Mouse (Mus musculus): Measurements from ENCODE around the gene Pou2f2. TPM values are rescaled to one million over a fixed set of nuclear protein-coding genes. Genes with fewer than 3 reads are reported as not detected.

Pou2f2 gene
- polyA plus RNA-seq, 1 experiment from 2014 or later: 0.52 TPM

GRCm38 (mm10) chr7:25121240-25121786 lies 58.2 kb downstream of the Pou2f2 start:
- 59% methylated on average over 13 of the region's 13 CpGs for WGBS
- ATAC-seq (ENCODE audit: low FRiP score, low TSS enrichment) (no peak), DNase-seq (ENCODE audit: low spot score) (no peak)
- no peaks in the 10 kb centered on the region for H3K27me3 ChIP-seq (ENCODE audit: control insufficient read depth, insufficient read depth, low read length)
- no peak overlapping the region for H3K9ac ChIP-seq (ENCODE audit: low read length)
- no peak overlapping the region for H3K27ac ChIP-seq (replicated peaks)
- no peaks in the 10 kb centered on the region for H3K9me3 ChIP-seq (ENCODE audit: control insufficient read depth, low read length)
- TF ChIP-seq CTCF (IDR thresholded peaks at IDR 0.05; ENCODE audit: low read depth): no peak
- no peak for TF ChIP-seq EP300 (optimal IDR thresholded peaks at IDR 0.05)
- no peaks in the 10 kb centered on the region for H3K36me3 ChIP-seq (ENCODE audit: control insufficient read depth, insufficient read depth, low read length)
- no peak overlapping the region for H3K4me3 ChIP-seq (ENCODE audit: low read depth, low read length)
- H3K4me2 ChIP-seq (replicated peaks; ENCODE audit: low read depth): no peak overlapping the region
- no peaks in the 10 kb centered on the region for H3K4me1 ChIP-seq (replicated peaks; ENCODE audit: control insufficient read depth, insufficient read depth)

- TF ChIP-seq CTCF (IDR thresholded peaks at IDR 0.05; ENCODE audit: low read depth) (no peak), EP300 (optimal IDR thresholded peaks at IDR 0.05) (no peak)
- H3K27me3 ChIP-seq (ENCODE audit: control insufficient read depth, insufficient read depth, low read length): no peaks in the 10 kb centered on the region
- DNase-seq (ENCODE audit: low spot score) (no peak), ATAC-seq (ENCODE audit: low FRiP score, low TSS enrichment) (peak; percentile 52)
- H3K4me1 ChIP-seq (replicated peaks; ENCODE audit: control insufficient read depth, insufficient read depth): no peaks in the 10 kb centered on the region
- H3K9ac ChIP-seq (ENCODE audit: low read length): no peak overlapping the region
- WGBS: 51% methylated on average over 15 of the region's 25 CpGs
- no peak overlapping the region for H3K4me3 ChIP-seq (ENCODE audit: low read depth, low read length)
- no peak overlapping the region for H3K27ac ChIP-seq (replicated peaks)
- no peaks in the 10 kb centered on the region for H3K36me3 ChIP-seq (ENCODE audit: control insufficient read depth, insufficient read depth, low read length)
- H3K9me3 ChIP-seq (ENCODE audit: control insufficient read depth, low read length): no peaks in the 10 kb centered on the region
- no peak overlapping the region for H3K4me2 ChIP-seq (replicated peaks; ENCODE audit: low read depth)
These were observed 59.3 kb downstream of the Pou2f2 start for GRCm38 (mm10) chr7:25120061-25120834.

GRCm38 (mm10) chr7:25112956-25113603 lies 66.4 kb downstream of the Pou2f2 start:
- H3K4me1 ChIP-seq (replicated peaks; ENCODE audit: control insufficient read depth, insufficient read depth): no peaks in the 10 kb centered on the region
- no peaks in the 10 kb centered on the region for H3K9me3 ChIP-seq (ENCODE audit: control insufficient read depth, low read length)
- no peaks in the 10 kb centered on the region for H3K36me3 ChIP-seq (ENCODE audit: control insufficient read depth, insufficient read depth, low read length)
- ATAC-seq (ENCODE audit: low FRiP score, low TSS enrichment): no peak
- no peak overlapping the region for H3K27ac ChIP-seq (replicated peaks)
- H3K4me3 ChIP-seq (ENCODE audit: low read depth, low read length): no peak overlapping the region
- no peak overlapping the region for H3K4me2 ChIP-seq (replicated peaks; ENCODE audit: low read depth)
- no peak for DNase-seq (ENCODE audit: low spot score)
- TF ChIP-seq CTCF (IDR thresholded peaks at IDR 0.05; ENCODE audit: low read depth) (no peak), EP300 (optimal IDR thresholded peaks at IDR 0.05) (no peak)
- WGBS: 78% methylated on average over 16 of the region's 16 CpGs
- H3K27me3 ChIP-seq (ENCODE audit: control insufficient read depth, insufficient read depth, low read length): no peaks in the 10 kb centered on the region
- no peak overlapping the region for H3K9ac ChIP-seq (ENCODE audit: low read length)

GRCm38 (mm10) chr7:25112178-25112955 lies 67.2 kb downstream of the Pou2f2 start:
- 78% methylated on average over 17 of the region's 17 CpGs for WGBS

DNA sequence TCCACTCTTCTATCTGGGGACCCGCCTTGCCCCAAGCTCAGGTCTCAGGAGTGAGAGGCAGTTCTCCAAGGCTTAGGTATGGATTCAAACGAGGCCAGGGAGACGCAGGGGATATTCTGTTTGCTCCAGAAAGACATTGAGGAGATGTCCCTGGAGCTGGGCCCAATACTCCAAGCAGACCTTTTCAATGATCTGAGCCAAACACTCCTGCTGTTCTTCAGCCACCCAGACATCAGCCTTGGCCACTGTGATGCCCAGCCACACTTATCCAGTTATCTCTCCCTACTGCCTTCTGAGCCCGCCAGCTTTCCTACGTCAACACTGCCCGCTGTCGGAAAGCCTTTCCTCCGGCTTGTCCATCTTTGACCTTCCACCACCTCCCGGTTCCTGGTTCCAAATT lies 69.2 kb downstream of the Pou2f2 start:
- Histone ChIP-seq H3K4me3 (ENCODE audit: low read depth, low read length) (no peak overlapping the region), H3K4me2 (replicated peaks; ENCODE audit: low read depth) (no peak overlapping the region), H3K27ac (replicated peaks) (no peak overlapping the region), H3K27me3 (ENCODE audit: control insufficient read depth, insufficient read depth, low read length) (no peaks in the 10 kb centered on the region), H3K4me1 (replicated peaks; ENCODE audit: control insufficient read depth, insufficient read depth) (no peaks in the 10 kb centered on the region), H3K9ac (ENCODE audit: low read length) (no peak overlapping the region), H3K36me3 (ENCODE audit: control insufficient read depth, insufficient read depth, low read length) (no peaks in the 10 kb centered on the region), H3K9me3 (ENCODE audit: control insufficient read depth, low read length) (no peaks in the 10 kb centered on the region)
- TF ChIP-seq EP300 (optimal IDR thresholded peaks at IDR 0.05) (no peak), CTCF (IDR thresholded peaks at IDR 0.05; ENCODE audit: low read depth) (no peak)
- no peak for DNase-seq (ENCODE audit: low spot score)
- 79% methylated on average over 9 of the region's 9 CpGs for WGBS
- ATAC-seq (ENCODE audit: low FRiP score, low TSS enrichment): no peak

More at GRCm38 (mm10) chr7:25112178-25112955, 67.2 kb downstream of the Pou2f2 start:
- ATAC-seq (ENCODE audit: low FRiP score, low TSS enrichment) (no peak), DNase-seq (ENCODE audit: low spot score) (no peak)
- TF ChIP-seq EP300 (optimal IDR thresholded peaks at IDR 0.05) (no peak), CTCF (IDR thresholded peaks at IDR 0.05; ENCODE audit: low read depth) (no peak)
- no peak overlapping the region for H3K9ac ChIP-seq (ENCODE audit: low read length)
- no peaks in the 10 kb centered on the region for H3K9me3 ChIP-seq (ENCODE audit: control insufficient read depth, low read length)
- no peak overlapping the region for H3K27ac ChIP-seq (replicated peaks)
- no peak overlapping the region for H3K4me3 ChIP-seq (ENCODE audit: low read depth, low read length)
- no peaks in the 10 kb centered on the region for H3K36me3 ChIP-seq (ENCODE audit: control insufficient read depth, insufficient read depth, low read length)
- H3K4me1 ChIP-seq (replicated peaks; ENCODE audit: control insufficient read depth, insufficient read depth): no peaks in the 10 kb centered on the region
- H3K4me2 ChIP-seq (replicated peaks; ENCODE audit: low read depth): no peak overlapping the region
- no peaks in the 10 kb centered on the region for H3K27me3 ChIP-seq (ENCODE audit: control insufficient read depth, insufficient read depth, low read length)
